Mouse (Mus musculus) brain, embryonic 18.5 days (tissue): ENCODE measurements around the gene Gm45521.

Experiments used
- DNase-seq: peaks from one replicate; pipeline ENCODE4 v3.0.0-alpha.2; 2012; ENCODE audit warnings: low read depth, low spot score

The Gm45521 gene

GRCm38 (mm10) chr14:7952610-7953254 lies 4.4 kb upstream of the Gm45521 start:
- DNase-seq: no peak

GRCm38 (mm10) chr14:7954071-7954471 lies 3.0 kb upstream of the Gm45521 start:
- DNase-seq: no peak

DNA sequence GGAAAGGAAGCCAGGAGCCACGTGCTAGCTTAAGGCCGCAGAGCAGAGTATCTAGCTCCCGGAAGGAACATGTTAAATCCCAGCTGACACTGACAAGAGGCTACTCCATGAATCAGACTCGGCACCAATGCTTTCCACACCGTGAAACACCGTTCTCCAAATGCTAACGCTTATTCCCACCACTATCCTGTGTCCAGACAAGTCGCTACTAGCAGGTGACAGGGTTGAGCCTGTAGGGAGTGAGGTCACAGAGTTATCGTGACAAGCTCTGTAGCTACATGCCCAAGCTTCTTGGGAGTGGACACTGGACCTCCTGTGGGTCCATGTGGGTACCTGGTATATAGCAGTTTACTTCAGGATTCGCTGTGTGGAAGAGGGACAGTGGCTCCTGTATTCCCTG lies 661 bp upstream of the Gm45521 start:
- no peak for DNase-seq

- DNase-seq: no peak
These were observed 3.5 kb downstream of the Gm45521 start for GRCm38 (mm10) chr14:7960616-7961015.

- DNase-seq: no peak
These were observed 4.6 kb downstream of the Gm45521 start for GRCm38 (mm10) chr14:7961714-7962113.

GRCm38 (mm10) chr14:7962626-7963025 lies 5.5 kb downstream of the Gm45521 start:
- DNase-seq: no peak

DNA sequence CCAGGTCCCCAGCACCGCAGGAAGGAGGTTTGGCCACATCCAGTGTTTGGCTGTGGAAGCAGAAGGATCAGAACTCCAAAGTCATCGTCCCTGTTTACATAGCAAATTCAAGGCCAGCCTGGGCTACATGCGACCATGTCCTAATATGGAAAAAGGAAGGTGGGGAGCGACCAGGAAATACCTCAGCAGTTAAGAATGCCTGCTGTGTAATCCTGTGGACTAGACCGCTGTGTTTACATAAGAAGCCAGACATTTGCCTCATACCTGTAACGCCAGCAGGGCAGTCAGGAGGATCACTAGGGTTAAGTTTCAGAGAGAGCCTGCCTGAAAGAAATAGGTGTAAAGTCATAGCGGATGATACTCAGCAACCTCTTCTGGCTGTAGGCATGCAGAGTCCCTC lies 6.1 kb downstream of the Gm45521 start:
- DNase-seq: no peak

- DNase-seq: peak; percentile 52
These were observed 7.3 kb downstream of the Gm45521 start for GRCm38 (mm10) chr14:7964219-7964889.

DNA sequence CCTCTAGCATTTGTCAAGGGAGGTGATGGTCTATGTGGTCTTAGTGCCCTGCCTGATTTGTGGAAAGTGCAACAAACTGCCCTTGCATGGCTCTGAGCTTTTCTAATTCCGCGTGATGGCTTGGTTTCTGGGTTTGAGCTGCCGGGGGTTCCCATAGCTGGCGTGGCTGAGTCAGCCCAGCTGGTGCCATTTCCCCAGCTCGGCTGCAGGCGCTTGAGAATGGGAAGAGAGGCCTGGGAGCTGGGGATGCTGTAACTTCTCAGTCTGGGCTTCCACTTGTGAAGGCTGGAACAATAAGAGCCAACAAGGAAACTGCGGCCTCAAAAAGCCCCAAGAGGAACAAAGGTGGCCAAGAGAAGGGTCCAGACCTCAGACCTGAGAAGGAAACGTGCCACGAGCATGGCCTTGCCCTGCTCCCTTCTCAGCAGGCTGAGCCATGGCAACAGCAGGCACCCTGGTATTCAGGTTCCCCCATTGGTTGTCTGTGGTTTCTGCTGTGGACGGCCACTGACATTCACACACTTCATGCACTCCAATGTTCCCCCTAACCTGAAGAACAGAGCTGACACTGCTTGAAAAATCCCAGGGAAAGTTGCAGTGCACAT lies 14.9 kb downstream of the Gm45521 start:
- no peak for DNase-seq

DNA sequence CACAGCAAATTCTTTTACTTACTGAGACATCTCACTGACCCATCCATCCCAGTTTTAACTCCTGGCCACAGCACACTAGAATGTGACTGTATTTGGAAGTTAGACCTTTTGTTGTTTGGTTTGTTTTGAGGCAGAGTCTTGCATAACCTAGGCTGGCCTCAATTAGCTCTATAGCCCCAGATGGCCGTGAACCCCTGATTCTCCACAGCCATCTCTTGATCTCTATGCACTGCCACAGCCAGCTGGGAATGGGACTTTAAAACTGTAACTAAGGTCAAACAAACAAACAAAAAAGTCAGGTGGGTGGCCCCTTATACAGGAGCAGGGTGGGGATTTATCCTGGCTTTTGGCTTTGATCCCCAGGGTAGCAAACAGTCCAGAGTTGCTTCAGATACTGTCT lies 17.6 kb downstream of the Gm45521 start:
- DNase-seq: no peak

GRCm38 (mm10) chr14:7975177-7975576 lies 18.1 kb downstream of the Gm45521 start:
- DNase-seq: no peak

- DNase-seq: no peak
These were observed 20.4 kb downstream of the Gm45521 start for GRCm38 (mm10) chr14:7977471-7977870.

GRCm38 (mm10) chr14:7978183-7978582 lies 21.1 kb downstream of the Gm45521 start:
- no peak for DNase-seq

DNA sequence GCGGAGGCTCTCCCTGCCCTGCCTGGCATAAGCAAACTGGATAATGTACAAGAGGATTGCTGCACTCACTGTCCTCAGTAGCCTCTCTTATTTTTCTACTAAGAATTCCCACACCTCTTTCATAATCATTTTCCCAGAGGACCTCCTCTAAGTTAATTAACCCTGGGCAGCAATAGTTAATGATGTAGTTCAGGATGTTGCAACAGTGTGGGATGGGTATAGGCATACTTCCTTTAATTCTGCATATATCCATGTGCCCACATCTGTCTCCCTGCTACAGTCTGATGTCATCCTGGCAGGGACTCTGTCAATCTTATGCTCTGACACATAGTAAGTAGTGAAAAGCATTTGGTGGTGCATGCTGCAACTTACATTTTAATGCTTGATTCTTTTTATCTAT lies 24.1 kb downstream of the Gm45521 start:
- no peak for DNase-seq

- DNase-seq: no peak
These were observed 29.8 kb downstream of the Gm45521 start for GRCm38 (mm10) chr14:7986913-7987312.

GRCm38 (mm10) chr14:7989371-7989770 lies 32.3 kb downstream of the Gm45521 start:
- DNase-seq: no peak

GRCm38 (mm10) chr14:7989961-7990360 lies 32.9 kb downstream of the Gm45521 start:
- DNase-seq: no peak

DNA sequence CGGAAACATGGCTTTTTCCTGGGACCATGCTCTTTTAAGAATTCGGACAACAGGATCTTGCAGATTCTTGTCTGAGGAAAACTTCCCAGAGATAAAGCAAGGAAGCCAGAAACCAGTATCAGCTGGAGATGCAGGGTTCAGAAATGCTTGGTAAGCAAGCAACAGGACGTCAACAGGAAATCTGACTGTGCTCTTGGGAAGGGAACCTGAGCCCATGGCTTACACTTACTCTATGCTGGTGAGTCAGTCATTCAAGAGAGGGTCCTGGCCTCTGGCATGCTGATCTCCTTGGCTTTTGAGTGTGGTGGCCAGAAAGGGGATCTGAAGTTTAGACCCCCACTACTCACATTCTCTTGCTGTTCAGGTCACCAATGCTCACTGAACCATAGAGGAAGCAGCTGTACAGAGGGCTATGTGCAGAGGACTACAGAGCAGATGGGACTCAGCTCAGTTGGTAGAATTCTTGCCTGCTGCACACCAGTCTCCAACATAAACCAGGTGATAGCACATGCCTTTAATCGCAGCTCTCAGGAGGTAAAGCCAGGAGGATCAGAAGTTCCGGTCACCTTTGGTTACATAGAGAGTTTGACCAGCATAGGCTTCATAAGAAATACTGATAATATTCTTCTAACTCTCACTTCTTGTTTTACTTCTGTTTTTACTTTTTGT lies 34.2 kb downstream of the Gm45521 start:
- no peak for DNase-seq

DNA sequence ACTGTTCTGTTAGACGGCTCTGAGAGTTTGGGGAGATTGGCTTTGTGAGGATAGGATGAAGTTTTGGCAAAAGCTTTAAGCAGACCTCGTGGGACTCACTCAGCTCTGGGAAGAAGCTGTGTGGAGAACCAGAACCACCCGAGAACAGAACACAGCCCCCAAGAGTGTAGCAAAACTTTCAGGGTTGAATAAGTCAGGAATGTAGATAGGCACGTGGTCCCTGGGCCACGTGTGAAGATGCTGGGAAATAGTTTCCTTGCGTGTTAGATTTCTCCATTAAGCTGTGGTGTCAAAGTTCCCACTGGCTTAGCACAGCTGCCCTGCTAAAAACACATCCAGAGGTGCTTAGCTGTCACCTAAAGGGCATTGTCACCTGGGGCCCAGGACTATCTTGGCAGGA lies 35.1 kb downstream of the Gm45521 start:
- DNase-seq: no peak

DNA sequence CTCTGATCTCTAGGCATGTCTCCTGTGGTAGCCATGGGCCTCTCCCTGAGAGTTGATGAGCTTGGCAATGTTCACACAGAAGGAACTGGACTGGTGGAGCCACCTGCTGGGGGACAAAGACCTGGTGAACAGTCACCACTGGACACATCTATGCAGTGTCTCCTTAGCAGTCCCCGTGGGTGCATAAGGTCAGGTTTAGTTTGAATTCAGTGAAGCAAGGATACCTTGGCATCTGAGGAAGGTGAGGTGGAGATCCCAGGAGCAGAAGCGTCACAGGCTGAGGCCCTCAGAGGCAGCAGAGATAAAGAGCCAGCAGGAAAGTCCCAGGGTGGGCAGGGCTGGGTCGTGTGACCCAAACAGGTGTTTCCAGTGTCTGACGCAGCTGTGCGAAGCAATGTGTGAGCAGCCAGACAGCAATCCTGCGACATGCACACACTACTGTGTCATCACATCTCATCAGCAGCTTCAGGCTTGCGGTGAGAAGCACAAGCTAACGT lies 37.2 kb downstream of the Gm45521 start, which contains the start of gene Dnase1l3:
TSS of gene Dnase1l3 (minus strand) at position 303 of the 497 bp plus-strand sequence.
- DNase-seq: no peak

DNA sequence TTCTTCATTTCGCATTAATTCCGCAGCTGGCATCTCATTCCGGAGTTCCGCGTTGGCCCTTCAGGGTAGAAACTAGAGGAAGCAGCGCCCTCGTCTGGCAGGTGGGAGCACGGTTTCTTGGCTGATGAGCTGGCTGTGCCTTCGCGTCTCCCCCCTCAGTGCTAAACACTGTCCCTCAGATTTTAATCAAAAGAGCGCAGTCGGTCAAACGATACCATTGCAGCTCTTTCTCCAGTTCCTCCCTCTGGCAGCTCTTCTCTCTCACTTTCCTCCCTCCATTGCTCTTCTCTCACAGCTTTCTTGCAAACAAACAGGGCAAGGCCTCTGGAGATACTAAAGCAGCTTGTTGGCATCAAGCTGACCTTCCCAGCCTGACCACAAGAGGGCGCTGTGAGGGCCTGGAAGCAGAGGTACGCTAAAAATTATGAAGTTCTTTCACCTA lies 40.2 kb downstream of the Gm45521 start:
- peak; percentile 42 for DNase-seq

DNA sequence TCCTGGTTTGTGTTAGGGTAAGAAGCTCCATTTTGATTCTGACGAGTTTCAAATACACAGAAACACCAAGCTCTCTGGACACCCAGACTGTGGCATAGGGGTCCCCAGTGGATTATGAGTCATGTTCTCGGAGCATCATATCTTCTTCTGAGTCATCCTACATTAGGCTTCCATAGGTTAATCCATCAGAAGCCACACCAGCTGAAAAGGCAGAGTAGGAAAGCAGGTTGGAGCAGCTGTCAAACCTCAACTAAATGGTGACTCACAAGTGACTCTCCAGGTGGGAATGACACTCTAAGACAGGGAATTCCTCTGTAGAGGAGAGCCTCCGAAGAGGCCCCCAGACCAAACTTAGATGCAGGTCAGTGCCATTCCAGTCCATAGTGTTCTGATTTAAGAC lies 41.9 kb downstream of the Gm45521 start:
- DNase-seq: no peak
